Mouse (Mus musculus) liver, embryonic 11.5 days (tissue): ENCODE results near the gene Fam227a. TPM values are rescaled to one million over a fixed set of nuclear protein-coding genes. Genes with fewer than 3 reads are reported as not detected.
"Not testable (repeated sequence)": the region's sequence is repeated elsewhere in the genome, so short reads cannot be mapped to it uniquely, and the experiment has no call there.

Source experiments
- ATAC-seq: fragments of 200-750 bp; cut with Nextera tagmentation; replicated peaks from 2 replicates; pipeline ENCODE4 v1.8.0; 2017; ENCODE audit warnings: moderate number of reproducible peaks, mild to moderate bottlenecking, moderate TSS enrichment, moderate library complexity; ENCODE audit not compliant: low FRiP score
- DNase-seq: peaks from one replicate; pipeline ENCODE4 v3.0.0-alpha.2; 2017; ENCODE audit warnings: low spot score
- H3K27ac ChIP-seq: fragments of 300-500 bp; sonication (generic); 2 replicates; pipeline ENCODE4 v1.5.1; 2014; ENCODE audit warnings: mild to moderate bottlenecking, low read depth, low read length, control low read depth
- H3K27me3 ChIP-seq: fragments of 300-500 bp; sonication (generic); replicated peaks from 2 replicates; pipeline ENCODE4 v1.6.1; 2014; ENCODE audit warnings: low read length, mixed read lengths; ENCODE audit not compliant: control insufficient read depth, insufficient read depth
- H3K36me3 ChIP-seq: fragments of 300-500 bp; sonication (generic); 2 replicates; pipeline ENCODE4 v1.6.1; 2014; ENCODE audit warnings: mild to moderate bottlenecking, low read length, moderate library complexity, mixed read lengths; ENCODE audit not compliant: control insufficient read depth, insufficient read depth
- H3K4me1 ChIP-seq: fragments of 300-500 bp; sonication (generic); replicated peaks from 2 replicates; pipeline ENCODE4 v1.6.1; 2014; ENCODE audit warnings: low read length, mixed read lengths; ENCODE audit not compliant: control insufficient read depth, insufficient read depth
- H3K4me2 ChIP-seq: fragments of 300-500 bp; sonication (generic); 2 replicates; pipeline ENCODE4 v1.6.1; 2014; ENCODE audit warnings: mild to moderate bottlenecking, control low read depth, moderate library complexity
- H3K4me3 ChIP-seq: fragments of 300-500 bp; sonication (generic); 2 replicates; pipeline ENCODE4 v1.5.1; 2014; ENCODE audit warnings: low read depth, low read length, control low read depth
- H3K9ac ChIP-seq: fragments of 300-500 bp; sonication (generic); 2 replicates; pipeline ENCODE4 v1.6.1; 2014; ENCODE audit warnings: low read depth, low read length, control low read depth
- H3K9me3 ChIP-seq: fragments of 300-500 bp; sonication (generic); 2 replicates; pipeline ENCODE4 v1.6.1; 2016; ENCODE audit warnings: low read length, inconsistent platforms, mixed read lengths; ENCODE audit not compliant: control insufficient read depth
- WGBS: fragments of 180-500 bp; shearing (Covaris S2); extraction: QIAGEN DNeasy Blood & Tissue Kit; methylation state at CpG from one replicate; pipeline ENCODE4 v1.1.7; 2014; 5-methylcytosine and 5-hydroxymethylcytosine counted together
- polyA plus RNA-seq: library from polyadenylated mRNA; unstranded; fragments of >200 nt; fragmentation: Nextera tagmentation; extraction: Ambion mirVana; gene quantifications from 2 replicates; pipeline ENCODE4 v1.2.1, GENCODE M21; 2014

Fam227a gene
- polyA plus RNA-seq, 1 experiment from 2014 or later: 0.74 TPM

- WGBS: 7% methylated on average over 15 of the region's 15 CpGs
- peaks cover 59% of the 10 kb centered on the region for H3K4me1 ChIP-seq
- DNase-seq: peak; percentile 41
- peak overlapping the region; percentile 97 for H3K4me2 ChIP-seq
- H3K36me3 ChIP-seq: no peaks in the 10 kb centered on the region
- H3K27me3 ChIP-seq: no peaks in the 10 kb centered on the region
- H3K9me3 ChIP-seq: no peaks in the 10 kb centered on the region
- peak overlapping the region; percentile 97 for H3K9ac ChIP-seq
- H3K27ac ChIP-seq: peak overlapping the region; percentile 96
- H3K4me3 ChIP-seq: peak overlapping the region; percentile 95
- peak; percentile 11; the same call in 1 of the 2 replicates for ATAC-seq
Observed at GRCm38 (mm10) chr15:79686046-79686869, 27.5 kb upstream of the Fam227a start.

GRCm38 (mm10) chr15:79685141-79685641 lies 26.4 kb upstream of the Fam227a start:
- H3K27me3 ChIP-seq: no peaks in the 10 kb centered on the region
- H3K36me3 ChIP-seq: no peaks in the 10 kb centered on the region
- WGBS: 34% methylated on average over 6 of the region's 6 CpGs
- H3K9ac ChIP-seq: peak overlapping the region; percentile 97
- ATAC-seq (no peak), DNase-seq (no peak)
- peaks cover 62% of the 10 kb centered on the region for H3K4me1 ChIP-seq
- no peaks in the 10 kb centered on the region for H3K9me3 ChIP-seq
- peak overlapping the region; percentile 96 for H3K27ac ChIP-seq
- H3K4me3 ChIP-seq: peak overlapping the region; percentile 95
- H3K4me2 ChIP-seq: peak overlapping the region; percentile 97

GRCm38 (mm10) chr15:79684616-79685015 lies 25.9 kb upstream of the Fam227a start:
- peak overlapping the region; percentile 95 for H3K4me3 ChIP-seq
- peaks cover 2% of the 10 kb centered on the region for H3K36me3 ChIP-seq
- peak overlapping the region; percentile 97 for H3K9ac ChIP-seq
- 84% methylated on average over 6 of the region's 6 CpGs for WGBS
- H3K9me3 ChIP-seq: no peaks in the 10 kb centered on the region
- no peaks in the 10 kb centered on the region for H3K27me3 ChIP-seq
- ATAC-seq (no peak), DNase-seq (no peak)
- peak overlapping the region; percentile 97 for H3K4me2 ChIP-seq
- H3K27ac ChIP-seq: peak overlapping the region; percentile 96; the same call in 1 of the 2 replicates
- H3K4me1 ChIP-seq: peaks cover 61% of the 10 kb centered on the region

- Histone ChIP-seq H3K27ac (peak overlapping the region; percentile 64; the same call in 1 of the 2 replicates), H3K4me3 (peak overlapping the region; percentile 95), H3K4me1 (peaks cover 54% of the 10 kb centered on the region), H3K9me3 (no peaks in the 10 kb centered on the region), H3K4me2 (peak overlapping the region; percentile 97), H3K9ac (peak overlapping the region; percentile 97), H3K36me3 (peaks cover 5% of the 10 kb centered on the region), H3K27me3 (no peaks in the 10 kb centered on the region)
- ATAC-seq (no peak), DNase-seq (no peak)
- WGBS: 53% methylated on average over 19 of the region's 19 CpGs
Observed at GRCm38 (mm10) chr15:79683707-79684465, 25.1 kb upstream of the Fam227a start.

GRCm38 (mm10) chr15:79683146-79683545 lies 24.4 kb upstream of the Fam227a start:
- H3K4me1 ChIP-seq: peaks cover 49% of the 10 kb centered on the region
- H3K27ac ChIP-seq: peak overlapping the region; percentile 64; the same call in 1 of the 2 replicates
- H3K9ac ChIP-seq: peak overlapping the region; percentile 50
- no peaks in the 10 kb centered on the region for H3K27me3 ChIP-seq
- no peaks in the 10 kb centered on the region for H3K9me3 ChIP-seq
- H3K36me3 ChIP-seq: peaks cover 5% of the 10 kb centered on the region
- no peak for ATAC-seq
- DNase-seq: no peak
- peak overlapping the region; percentile 95 for H3K4me3 ChIP-seq
- 73% methylated on average over 6 of the region's 6 CpGs for WGBS
- H3K4me2 ChIP-seq: peak overlapping the region; percentile 97

- 72% methylated on average over 4 of the region's 4 CpGs for WGBS
- H3K9me3 ChIP-seq: no peaks in the 10 kb centered on the region
- ATAC-seq: peak; percentile 43; the same call in 1 of the 2 replicates
- H3K9ac ChIP-seq: no peak overlapping the region; the same call in 1 of the 2 replicates
- peaks cover 49% of the 10 kb centered on the region for H3K4me1 ChIP-seq
- peak overlapping the region; percentile 5; the same call in 1 of the 2 replicates for H3K27ac ChIP-seq
- H3K4me3 ChIP-seq: no peak overlapping the region
- H3K27me3 ChIP-seq: no peaks in the 10 kb centered on the region
- no peak for DNase-seq
- H3K36me3 ChIP-seq: peaks cover 5% of the 10 kb centered on the region
- peak overlapping the region; percentile 97 for H3K4me2 ChIP-seq
Observed at GRCm38 (mm10) chr15:79681973-79682372, 23.2 kb upstream of the Fam227a start.

GRCm38 (mm10) chr15:79677936-79678335 lies 19.2 kb upstream of the Fam227a start:
- ATAC-seq (no peak), DNase-seq (no peak)
- H3K9ac ChIP-seq: no peak overlapping the region
- H3K36me3 ChIP-seq: peaks cover 24% of the 10 kb centered on the region
- no peaks in the 10 kb centered on the region for H3K27me3 ChIP-seq
- no peak overlapping the region for H3K4me2 ChIP-seq
- peaks cover 15% of the 10 kb centered on the region for H3K4me1 ChIP-seq
- H3K27ac ChIP-seq: no peak overlapping the region
- H3K4me3 ChIP-seq: no peak overlapping the region
- WGBS: 87% methylated on average over 2 of the region's 2 CpGs
- no peaks in the 10 kb centered on the region for H3K9me3 ChIP-seq

- not testable (repeated sequence) for H3K9me3 ChIP-seq, DNase-seq, H3K4me1 ChIP-seq, H3K27me3 ChIP-seq, H3K27ac ChIP-seq, ATAC-seq
- 78% methylated on average over 11 of the region's 11 CpGs for WGBS
- Histone ChIP-seq H3K36me3 (peaks cover 21% of the 10 kb centered on the region), H3K4me3 (peak overlapping the region; percentile 89), H3K4me2 (peak overlapping the region; percentile 75), H3K9ac (peak overlapping the region; percentile 82; the same call in 1 of the 2 replicates)
Observed at GRCm38 (mm10) chr15:79671828-79672348, 13.1 kb upstream of the Fam227a start.
